Mouse (Mus musculus) cortical plate, adult 2 months (tissue): ENCODE data around the gene Gm10134. TPM values are rescaled to one million over a fixed set of nuclear protein-coding genes. Genes with fewer than 3 reads are reported as not detected.
A peak's percentile ranks its signal among the peaks of the same experiment; 100 is the strongest.

Experiments
- H3K27ac ChIP-seq: fragments of 200-500 bp; 2 replicates; pipeline ENCODE4 v1.5.1; 2012; ENCODE audit warnings: low read length, control low read depth, inconsistent platforms; ENCODE audit not compliant: insufficient read depth
- H3K4me1 ChIP-seq: fragments of 200-500 bp; 2 replicates; pipeline ENCODE4 v1.6.1; 2011; ENCODE audit warnings: low read length; ENCODE audit not compliant: control insufficient read depth, insufficient read depth
- H3K4me3 ChIP-seq: fragments of 200-500 bp; 2 replicates; pipeline ENCODE4 v1.5.1; 2011; ENCODE audit warnings: mild to moderate bottlenecking, low read length, control low read depth; ENCODE audit not compliant: insufficient read depth
- CTCF ChIP-seq: fragments of 200-500 bp; IDR thresholded peaks from 2 replicates; pipeline ENCODE4 v1.5.1; 2011; ENCODE audit warnings: mild to moderate bottlenecking, control low read depth, low read length; ENCODE audit not compliant: insufficient read depth; ENCODE audit errors: extremely low read depth
- POLR2A ChIP-seq: fragments of 200-500 bp; IDR thresholded peaks from 2 replicates; pipeline ENCODE4 v1.6.1; 2011; ENCODE audit warnings: mild to moderate bottlenecking, low read length, control low read depth; ENCODE audit not compliant: insufficient read depth; ENCODE audit errors: extremely low read depth
- polyA plus RNA-seq: library from polyadenylated mRNA; depleted of rRNA; stranded (reverse); fragments of >200 nt; gene quantifications from 2 replicates; pipeline ENCODE4 v1.2.3, GENCODE M21; 2012; rRNA removed

The Gm10134 gene
- polyA plus RNA-seq, 1 experiment: 0.79 TPM

DNA sequence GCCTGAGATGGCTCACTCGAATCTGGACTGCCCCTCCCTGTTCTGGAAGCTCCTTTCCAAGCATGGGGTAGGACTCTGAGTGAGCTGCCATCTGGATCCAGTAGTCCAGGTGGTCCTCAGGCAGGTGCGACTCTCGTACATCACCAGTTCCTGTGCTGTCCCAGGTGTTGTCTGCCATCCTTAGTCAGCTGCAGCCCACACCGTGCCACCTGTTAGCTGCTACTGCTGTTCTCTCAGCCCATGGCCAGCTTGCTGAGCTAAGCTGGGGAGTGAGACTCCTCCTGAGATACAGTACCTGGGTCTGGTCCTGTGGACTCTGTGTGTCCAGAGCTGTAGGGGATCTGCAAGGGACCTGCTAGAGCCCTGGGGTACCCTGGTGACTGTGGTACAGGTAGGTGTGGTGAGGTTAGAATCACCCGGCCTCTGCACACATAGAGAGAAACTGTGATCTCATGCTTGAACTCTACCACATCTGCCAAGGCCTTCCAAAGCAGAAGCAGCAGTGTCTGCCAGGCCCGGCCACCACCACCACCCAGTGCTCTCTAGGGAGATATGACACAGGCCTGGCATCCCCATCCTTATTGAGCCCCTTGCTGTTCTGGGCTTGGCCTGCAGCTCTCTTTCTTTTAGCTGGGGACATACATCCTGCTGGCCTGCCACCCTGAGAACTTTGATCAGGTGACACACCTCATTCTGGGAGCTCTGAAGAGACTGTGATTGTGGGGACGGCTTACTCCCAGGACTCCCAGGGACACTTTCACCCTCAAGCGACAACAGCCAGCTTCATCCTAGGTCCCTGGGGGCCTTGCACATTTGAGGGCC, 32.3 kb downstream of the Gm10134 start:
- TF ChIP-seq POLR2A (no peak), CTCF (no peak)
- peaks cover 28% of the 10 kb centered on the region for H3K4me1 ChIP-seq

DNA sequence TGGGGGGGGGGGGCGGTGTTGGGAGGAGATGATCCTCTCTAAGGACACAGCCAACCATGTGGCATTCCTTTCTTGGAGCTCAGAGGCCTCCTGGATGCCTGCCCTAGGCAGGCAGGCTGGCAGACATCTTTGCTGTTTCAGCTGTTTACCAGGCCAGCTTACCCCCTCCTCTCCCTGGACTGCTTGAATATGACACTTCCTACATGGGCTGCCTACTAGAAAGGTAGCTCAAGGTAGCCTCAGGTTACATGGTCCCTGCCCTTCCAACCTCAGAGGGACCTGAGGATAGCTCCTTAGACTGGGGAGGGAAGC, 32.9 kb downstream of the Gm10134 start:
- TF ChIP-seq POLR2A (no peak), CTCF (no peak)
- H3K4me1 ChIP-seq: peaks cover 28% of the 10 kb centered on the region
- no peak overlapping the region for H3K4me3 ChIP-seq
- peak overlapping the region; percentile 85 for H3K27ac ChIP-seq

More for the DNA sequence above, 32.3 kb downstream of the Gm10134 start:
- 0 out of 2 replicates have a peak overlapping the region, but pooled peaks have one; percentile 44 for H3K27ac ChIP-seq
- H3K4me3 ChIP-seq: no peak overlapping the region

DNA sequence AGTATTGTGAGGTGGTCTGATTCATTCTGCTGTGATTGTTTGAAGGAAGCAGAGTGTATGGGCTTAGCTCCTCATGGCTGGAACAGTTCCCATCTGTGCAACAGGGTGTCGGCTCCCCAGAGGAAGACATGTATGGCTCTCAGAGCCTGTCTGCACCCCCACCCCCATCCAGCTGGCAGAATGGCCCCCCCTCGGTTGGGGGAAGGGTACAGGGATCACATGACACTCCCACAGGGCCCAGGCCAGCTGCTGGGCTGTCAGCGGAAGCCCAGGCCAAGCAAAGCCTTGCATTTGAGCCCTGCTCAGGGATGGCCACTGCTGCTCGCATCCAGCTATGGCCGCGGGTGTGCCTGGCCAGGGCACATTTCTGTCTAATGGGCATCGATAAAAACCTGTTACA, 33.3 kb downstream of the Gm10134 start:
- TF ChIP-seq POLR2A (no peak), CTCF (no peak)
- Histone ChIP-seq H3K4me1 (peaks cover 28% of the 10 kb centered on the region), H3K4me3 (no peak overlapping the region), H3K27ac (peak overlapping the region; percentile 85)

DNA sequence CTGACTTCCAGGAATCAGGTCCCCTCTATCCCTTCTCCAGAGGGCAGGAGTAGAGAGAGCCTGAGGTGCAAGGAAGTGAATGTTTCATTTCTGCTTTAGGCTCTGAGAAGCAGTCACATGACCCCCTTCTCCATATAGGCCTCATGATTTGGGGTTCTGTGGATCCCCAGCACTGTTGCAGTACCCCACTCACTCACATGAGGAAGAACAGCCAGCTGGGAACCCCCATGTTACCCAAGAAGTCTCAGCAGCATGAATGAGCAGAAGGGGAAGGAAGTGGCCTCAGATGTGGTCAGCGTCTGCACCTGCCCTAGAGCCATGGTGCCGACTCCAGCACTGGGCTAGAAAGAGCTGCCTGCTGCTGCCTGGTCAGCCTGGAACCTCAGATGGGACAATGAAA, 34.1 kb downstream of the Gm10134 start:
- no peak for TF ChIP-seq CTCF
- TF ChIP-seq POLR2A: no peak
- Histone ChIP-seq H3K4me3 (no peak overlapping the region), H3K4me1 (peaks cover 27% of the 10 kb centered on the region), H3K27ac (peak overlapping the region; percentile 57; the same call in 1 of the 2 replicates)

DNA sequence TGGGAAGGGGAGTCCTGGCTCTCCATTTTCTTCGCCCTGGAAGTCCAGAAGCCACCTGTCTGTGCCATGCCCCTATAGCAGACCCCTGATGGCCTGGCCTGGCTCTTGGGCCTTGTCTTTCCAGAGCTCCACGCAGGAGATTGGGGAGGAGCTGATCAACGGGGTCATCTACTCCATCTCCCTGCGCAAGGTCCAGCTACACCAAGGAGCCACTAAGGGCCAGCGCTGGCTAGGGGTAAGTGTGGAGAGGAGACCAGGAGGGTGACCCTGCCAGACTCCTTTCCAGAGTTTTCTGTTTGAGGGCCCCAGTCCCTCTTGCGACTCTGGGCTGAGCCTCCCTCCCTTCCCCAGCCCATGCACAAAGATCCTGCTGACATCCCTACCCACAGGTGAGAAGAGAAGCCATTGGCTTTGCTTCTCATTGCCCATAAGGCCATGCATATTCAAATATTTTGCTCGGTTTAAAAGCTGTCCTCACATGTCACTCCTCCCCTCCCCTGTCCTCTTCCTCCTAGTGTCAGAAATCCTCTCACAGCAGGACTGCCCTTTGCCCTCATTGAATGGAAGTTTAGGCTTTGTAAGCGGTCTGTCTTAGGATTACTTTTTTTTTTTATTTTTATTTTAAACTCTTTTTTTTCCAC, 34.8 kb downstream of the Gm10134 start:
- no peak overlapping the region for H3K27ac ChIP-seq
- no peak overlapping the region for H3K4me3 ChIP-seq
- TF ChIP-seq CTCF (no peak), POLR2A (no peak)
- H3K4me1 ChIP-seq: peaks cover 24% of the 10 kb centered on the region

DNA sequence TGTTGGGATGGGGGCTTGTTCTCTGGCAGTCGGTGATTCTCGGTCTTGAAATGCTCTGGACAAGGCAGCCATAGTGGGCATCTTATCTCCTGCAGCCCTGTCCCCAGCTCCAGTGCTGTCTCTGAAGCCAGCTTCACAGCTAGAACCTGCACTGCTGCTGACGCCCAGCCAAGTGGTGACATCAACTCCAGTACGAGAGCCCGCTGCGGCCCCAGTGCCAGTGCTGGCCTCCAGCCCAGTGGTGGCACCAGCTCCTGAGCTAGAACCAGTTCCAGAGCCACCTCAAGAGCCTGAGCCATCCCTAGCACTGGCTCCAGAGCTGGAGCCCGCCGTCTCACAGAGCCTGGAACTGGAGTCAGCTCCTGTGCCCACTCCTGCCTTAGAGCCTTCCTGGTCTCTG, 38.0 kb downstream of the Gm10134 start:
- H3K4me3 ChIP-seq: no peak overlapping the region
- H3K27ac ChIP-seq: no peak overlapping the region
- no peak for TF ChIP-seq CTCF
- no peak for TF ChIP-seq POLR2A
- peaks cover 8% of the 10 kb centered on the region for H3K4me1 ChIP-seq

DNA sequence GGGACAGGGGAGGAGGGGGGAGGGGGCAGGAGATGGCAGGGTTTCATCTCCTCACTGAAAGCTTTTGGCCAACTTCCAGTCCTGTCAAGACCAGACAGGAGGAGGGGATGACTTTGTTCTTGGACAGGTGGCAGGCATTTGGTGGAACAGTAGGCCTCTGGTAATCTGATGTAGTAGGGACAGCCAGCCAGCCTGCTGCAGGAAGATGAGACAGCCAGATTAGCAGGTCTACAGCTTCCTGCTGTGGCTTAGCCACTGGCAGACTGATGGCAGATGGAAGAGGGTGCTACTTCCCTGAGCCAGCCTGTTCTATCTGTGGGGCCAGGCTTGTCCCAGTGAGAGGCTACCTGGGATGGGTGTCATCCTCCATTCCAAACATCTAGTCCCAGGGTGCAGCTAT, 40.1 kb downstream of the Gm10134 start:
- Histone ChIP-seq H3K4me1 (no peaks in the 10 kb centered on the region), H3K27ac (no peak overlapping the region), H3K4me3 (no peak overlapping the region)
- TF ChIP-seq CTCF (no peak), POLR2A (no peak)

DNA sequence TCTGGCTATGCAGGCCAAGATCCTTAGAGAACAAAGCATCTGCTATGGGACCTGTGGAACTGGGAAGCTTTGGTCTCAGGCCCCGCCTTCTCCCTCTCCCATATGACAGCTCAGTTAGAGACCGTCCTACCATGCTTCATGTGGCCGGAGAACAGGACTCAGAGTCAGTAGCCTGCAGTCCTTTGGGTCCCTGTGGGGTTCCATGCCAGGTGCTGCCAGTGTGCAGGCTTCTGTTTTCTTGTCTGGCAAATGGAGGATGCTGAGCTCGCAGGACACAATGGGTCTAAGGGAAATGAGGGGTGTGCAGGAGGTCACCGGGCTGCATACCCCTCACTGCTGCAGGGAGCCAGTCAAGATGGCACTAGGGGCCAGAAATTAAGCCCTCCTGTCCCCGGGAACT, 40.7 kb downstream of the Gm10134 start:
- Histone ChIP-seq H3K27ac (no peak overlapping the region), H3K4me1 (no peaks in the 10 kb centered on the region), H3K4me3 (no peak overlapping the region)
- TF ChIP-seq POLR2A: no peak
- no peak for TF ChIP-seq CTCF

DNA sequence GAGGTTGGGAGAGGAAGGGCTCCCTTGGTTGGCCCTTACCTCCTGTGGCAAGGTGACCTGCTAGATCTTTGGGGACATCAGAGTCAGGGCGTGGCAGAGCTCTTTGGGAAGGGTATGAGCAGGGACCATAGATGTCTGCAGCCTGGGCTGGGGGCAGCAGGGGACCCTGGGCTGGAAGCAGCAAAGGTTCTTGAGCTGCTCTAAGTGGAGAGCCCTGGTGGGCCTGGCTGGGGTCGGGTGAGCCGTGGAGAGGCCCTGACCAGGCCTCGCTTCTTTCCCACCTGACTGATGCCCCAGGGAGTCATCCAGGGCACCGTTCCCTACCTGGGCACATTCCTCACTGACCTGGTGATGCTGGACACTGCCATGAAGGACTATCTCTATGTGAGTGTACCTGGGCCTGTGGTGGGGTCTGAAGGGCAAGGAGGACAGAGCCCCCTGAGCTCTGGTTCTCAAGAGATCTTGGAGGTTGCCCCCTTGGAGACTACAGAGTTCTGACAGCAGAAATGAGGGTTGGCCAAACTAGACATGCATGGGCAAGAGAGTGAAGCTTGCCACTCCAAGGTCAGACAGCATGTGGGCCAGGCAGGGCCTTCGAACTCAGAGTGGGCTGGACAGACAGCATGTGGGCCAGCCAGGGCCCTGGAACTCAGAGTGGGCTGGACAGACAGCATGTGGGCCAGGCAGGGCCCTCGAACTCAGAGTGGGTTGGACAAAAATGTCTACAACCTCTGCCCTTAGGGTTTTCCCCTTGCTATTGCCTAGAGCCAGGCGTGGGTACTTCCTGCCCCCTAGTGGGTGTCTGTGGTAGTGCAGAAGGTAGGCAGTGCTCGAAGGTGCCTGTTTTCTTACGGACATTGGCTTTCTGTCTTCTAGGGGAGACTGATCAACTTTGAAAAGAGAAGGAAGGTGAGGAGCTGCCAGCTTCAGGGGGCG, 41.6 kb downstream of the Gm10134 start:
- no peak overlapping the region for H3K27ac ChIP-seq
- no peaks in the 10 kb centered on the region for H3K4me1 ChIP-seq
- no peak overlapping the region for H3K4me3 ChIP-seq
- TF ChIP-seq POLR2A: no peak
- peak; percentile 96 for TF ChIP-seq CTCF

DNA sequence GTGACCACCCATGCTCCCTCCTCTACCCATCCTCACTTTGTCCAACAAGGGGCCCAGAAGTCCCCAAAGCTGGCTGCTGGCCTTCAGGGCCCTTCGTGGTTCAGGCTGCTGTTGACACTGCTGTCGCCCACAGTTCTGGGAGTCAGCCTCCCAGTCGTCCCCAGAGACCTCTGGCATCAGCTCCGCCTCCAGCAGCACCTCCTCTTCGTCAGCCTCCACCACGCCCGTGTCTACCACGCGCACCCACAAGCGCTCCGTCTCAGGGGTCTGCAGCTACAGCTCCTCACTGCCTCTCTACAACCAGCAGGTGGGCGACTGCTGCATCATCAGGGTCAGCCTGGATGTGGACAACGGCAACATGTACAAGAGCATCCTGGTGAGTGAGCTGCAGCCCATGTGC, 43.3 kb downstream of the Gm10134 start:
- Histone ChIP-seq H3K27ac (no peak overlapping the region), H3K4me1 (no peaks in the 10 kb centered on the region), H3K4me3 (no peak overlapping the region)
- TF ChIP-seq CTCF (no peak), POLR2A (no peak)

DNA sequence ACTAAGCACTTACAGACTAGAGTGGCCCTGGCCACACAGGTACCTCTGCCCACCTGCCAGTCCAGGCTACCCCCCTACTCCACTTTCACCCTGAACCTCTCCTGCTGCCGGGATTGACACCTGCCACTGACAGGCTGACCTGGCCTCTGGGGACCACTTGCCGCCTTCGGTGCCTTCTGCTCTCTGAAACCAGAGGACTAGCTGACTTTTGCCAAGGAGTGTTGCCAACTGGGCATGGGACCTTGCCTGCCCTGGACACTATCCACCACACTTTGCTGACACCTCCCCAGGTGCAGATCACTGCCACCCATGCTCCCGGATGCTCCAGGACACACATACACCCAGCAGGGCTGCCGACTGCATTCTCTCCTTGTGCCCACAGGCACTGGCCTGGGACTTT, 46.4 kb downstream of the Gm10134 start:
- H3K4me1 ChIP-seq: no peaks in the 10 kb centered on the region
- no peak for TF ChIP-seq CTCF
- TF ChIP-seq POLR2A: no peak
- no peak overlapping the region for H3K4me3 ChIP-seq
- no peak overlapping the region for H3K27ac ChIP-seq

Other genes with a start within 250 kb of the Gm10134 start
- 15.3 and 15.7 TPM in 2 replicates for gene Ppp1r26, start 59.3 kb upstream of the Gm10134 start, polyA plus RNA-seq
- gene 1700007K13Rik, start 39.8 kb upstream of the Gm10134 start, polyA plus RNA-seq: 2.7 and 4.4 TPM in 2 replicates
- 37.2 and 38.8 TPM in 2 replicates for gene Mrps2, start 38.0 kb upstream of the Gm10134 start, polyA plus RNA-seq
- 1.8 and 2.0 TPM in 2 replicates for gene Gbgt1, start 9.2 kb upstream of the Gm10134 start, polyA plus RNA-seq
- 107 and 112 TPM in 2 replicates for gene Ralgds, start 7.0 kb downstream of the Gm10134 start, polyA plus RNA-seq
- 0.06 and 0.08 TPM in 2 replicates for gene Cel, start 57.3 kb downstream of the Gm10134 start, polyA plus RNA-seq
- 20.7 and 23.3 TPM in 2 replicates for gene Gtf3c5, start 77.7 kb downstream of the Gm10134 start, polyA plus RNA-seq
- not detected in 2 replicates for gene Gfi1b, start 115.9 kb downstream of the Gm10134 start, polyA plus RNA-seq
- gene Tsc1, start 135.1 kb downstream of the Gm10134 start, polyA plus RNA-seq: 36.1 and 38.7 TPM in 2 replicates
- gene Spaca9, start 193.6 kb downstream of the Gm10134 start, polyA plus RNA-seq: 0.29 and 0.38 TPM in 2 replicates
- gene Ak8, start 194.1 kb downstream of the Gm10134 start, polyA plus RNA-seq: 2.2 and 2.7 TPM in 2 replicates